Mouse (Mus musculus) heart, embryonic 12.5 days (tissue): ENCODE measurements at regions not wholly inside any gene's neighbourhood (a gene's known extent, or its start where the extent isn't known, plus 50 kb on each side); places are given as distances from the start of the nearest gene placed in this dataset.

Source experiments
- ATAC-seq: fragments of 200-750 bp; cut with Nextera tagmentation; 2 replicates; pipeline ENCODE4 v1.8.0; 2017; ENCODE audit warnings: moderate TSS enrichment, moderate library complexity; ENCODE audit not compliant: insufficient number of reproducible peaks, low FRiP score
- H3K27ac ChIP-seq: fragments of 300-500 bp; sonication (generic); 2 replicates; pipeline ENCODE4 v1.5.1; 2016; ENCODE audit warnings: mild to moderate bottlenecking, moderate library complexity; ENCODE audit not compliant: poor library complexity, severe bottlenecking
- H3K27me3 ChIP-seq: fragments of 300-500 bp; sonication (generic); replicated peaks from 2 replicates; pipeline ENCODE4 v1.6.1; 2016; ENCODE audit warnings: mild to moderate bottlenecking, moderate library complexity
- H3K36me3 ChIP-seq: fragments of 300-500 bp; sonication (generic); 2 replicates; pipeline ENCODE4 v1.6.1; 2016; ENCODE audit warnings: mild to moderate bottlenecking, moderate library complexity
- H3K4me1 ChIP-seq: fragments of 300-500 bp; sonication (generic); replicated peaks from 2 replicates; pipeline ENCODE4 v1.6.1; 2016; ENCODE audit warnings: mild to moderate bottlenecking
- H3K4me2 ChIP-seq: fragments of 300-500 bp; sonication (generic); 2 replicates; pipeline ENCODE4 v1.6.1; 2016; ENCODE audit warnings: mild to moderate bottlenecking, moderate library complexity
- H3K4me3 ChIP-seq: fragments of 300-500 bp; sonication (generic); 2 replicates; pipeline ENCODE4 v1.5.1; 2016; ENCODE audit warnings: mild to moderate bottlenecking
- H3K9ac ChIP-seq: fragments of 300-500 bp; sonication (generic); 2 replicates; pipeline ENCODE4 v1.6.1; 2016; ENCODE audit warnings: mild to moderate bottlenecking, moderate library complexity
- H3K9me3 ChIP-seq: fragments of 300-500 bp; sonication (generic); replicated peaks from 2 replicates; pipeline ENCODE4 v1.6.1; 2016; ENCODE audit warnings: mild to moderate bottlenecking, moderate library complexity
- WGBS: fragments of 180-500 bp; shearing (Covaris S2); methylation state at CpG from one replicate; pipeline ENCODE4 v1.1.7; 2016; 5-methylcytosine and 5-hydroxymethylcytosine counted together

DNA sequence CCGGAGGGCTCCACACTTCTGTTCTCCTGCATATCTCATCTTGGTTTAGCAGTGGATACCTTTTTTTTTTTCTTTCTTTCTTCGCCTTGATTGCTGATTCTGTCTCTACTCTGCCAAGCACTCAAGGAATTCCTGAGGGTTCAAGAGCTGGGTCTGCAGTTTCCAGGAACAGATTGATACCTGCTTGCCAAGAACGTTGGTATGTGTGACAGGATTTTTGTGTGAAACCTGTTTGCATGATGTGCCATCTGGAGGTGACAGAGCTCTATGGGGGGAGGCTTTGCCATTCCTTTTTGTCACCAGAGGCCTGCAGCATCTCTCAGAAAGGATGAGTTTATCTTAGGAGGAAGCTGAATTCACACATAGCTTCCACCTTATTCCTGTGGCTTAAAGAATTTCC, 255.6 kb upstream of the Tas2r119 start:
- H3K9me3 ChIP-seq: 0 out of 2 replicates have a peak, but pooled peaks cover 2% of the 10 kb centered on the region
- no peaks in the 10 kb centered on the region for H3K4me1 ChIP-seq
- WGBS: 43% methylated on average over 3 of the region's 3 CpGs
- H3K4me3 ChIP-seq: no peak overlapping the region
- H3K9ac ChIP-seq: no peak overlapping the region
- no peaks in the 10 kb centered on the region for H3K36me3 ChIP-seq
- no peak for ATAC-seq
- no peak overlapping the region for H3K27ac ChIP-seq
- H3K27me3 ChIP-seq: no peaks in the 10 kb centered on the region
- H3K4me2 ChIP-seq: no peak overlapping the region

GRCm38 (mm10) chr15:31960301-31960700, 216.8 kb upstream of the Tas2r119 start:
- Histone ChIP-seq H3K4me2 (no peak overlapping the region), H3K4me3 (no peak overlapping the region), H3K9ac (no peak overlapping the region), H3K27ac (no peak overlapping the region), H3K27me3 (no peaks in the 10 kb centered on the region), H3K36me3 (no peaks in the 10 kb centered on the region), H3K9me3 (no peaks in the 10 kb centered on the region), H3K4me1 (no peaks in the 10 kb centered on the region)
- ATAC-seq: no peak
- WGBS: 81% methylated on average over 4 of the region's 4 CpGs

DNA sequence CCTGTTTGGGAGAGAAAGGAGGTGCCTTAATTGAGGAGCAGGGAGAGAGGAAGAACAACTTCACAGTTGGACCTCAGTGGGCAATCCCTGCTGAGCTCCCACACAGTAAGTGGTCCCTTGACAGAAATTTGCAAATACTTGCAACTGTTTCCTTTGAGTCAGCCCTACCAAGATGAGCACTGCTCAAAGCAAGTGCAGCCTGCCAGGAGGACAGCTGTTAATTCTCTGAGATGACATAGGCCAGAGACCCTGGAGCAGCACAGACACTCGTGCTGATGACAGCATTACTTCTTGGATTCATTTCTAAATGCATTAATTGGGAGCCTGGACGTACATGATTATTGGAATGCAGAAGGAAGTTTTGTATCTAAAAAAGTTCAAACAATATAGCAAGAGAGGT, 215.1 kb upstream of the Tas2r119 start:
- no peaks in the 10 kb centered on the region for H3K9me3 ChIP-seq
- WGBS: 23% methylated on average over 2 of the region's 2 CpGs

DNA sequence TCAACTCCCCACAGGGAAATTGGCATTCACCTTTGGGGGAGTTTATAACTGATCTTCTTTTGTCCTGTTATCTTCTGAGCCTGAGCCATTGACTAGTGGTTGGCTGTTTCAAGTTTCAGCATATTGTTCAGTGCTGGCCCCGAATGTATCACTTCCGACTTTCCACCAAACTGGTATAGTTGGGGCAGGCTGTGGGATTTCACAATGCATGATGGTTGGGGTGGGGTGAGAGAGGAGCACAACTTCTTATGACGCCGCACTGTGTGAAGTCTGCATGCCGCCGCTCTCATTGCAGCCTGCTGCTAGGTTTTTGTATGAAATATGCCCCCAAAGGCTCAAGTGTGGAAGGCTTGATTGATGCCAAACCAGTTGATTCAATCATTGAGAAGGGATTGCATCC, 212.2 kb upstream of the Tas2r119 start:
- no peak overlapping the region for H3K4me2 ChIP-seq
- H3K9ac ChIP-seq: no peak overlapping the region
- no peaks in the 10 kb centered on the region for H3K4me1 ChIP-seq
- no peaks in the 10 kb centered on the region for H3K9me3 ChIP-seq
- H3K36me3 ChIP-seq: no peaks in the 10 kb centered on the region
- 86% methylated on average over 6 of the region's 6 CpGs for WGBS
- H3K27ac ChIP-seq: no peak overlapping the region
- no peak overlapping the region for H3K4me3 ChIP-seq
- no peaks in the 10 kb centered on the region for H3K27me3 ChIP-seq
- ATAC-seq: no peak

More for the DNA sequence above, 215.1 kb upstream of the Tas2r119 start:
- Histone ChIP-seq H3K9ac (no peak overlapping the region), H3K27ac (no peak overlapping the region), H3K4me1 (no peaks in the 10 kb centered on the region), H3K4me2 (no peak overlapping the region), H3K36me3 (no peaks in the 10 kb centered on the region), H3K4me3 (no peak overlapping the region), H3K27me3 (no peaks in the 10 kb centered on the region)
- no peak for ATAC-seq

GRCm38 (mm10) chr15:31965542-31965941, 211.5 kb upstream of the Tas2r119 start:
- Histone ChIP-seq H3K9me3 (no peaks in the 10 kb centered on the region), H3K9ac (no peak overlapping the region), H3K27ac (no peak overlapping the region), H3K4me1 (no peaks in the 10 kb centered on the region), H3K27me3 (no peaks in the 10 kb centered on the region), H3K4me3 (no peak overlapping the region), H3K4me2 (no peak overlapping the region), H3K36me3 (no peaks in the 10 kb centered on the region)
- ATAC-seq: no peak
- 83% methylated on average over 4 of the region's 4 CpGs for WGBS

- Histone ChIP-seq H3K9me3 (no peaks in the 10 kb centered on the region), H3K4me2 (no peak overlapping the region), H3K27ac (no peak overlapping the region), H3K36me3 (no peaks in the 10 kb centered on the region), H3K4me1 (peaks cover 3% of the 10 kb centered on the region; the same call in 1 of the 2 replicates), H3K27me3 (no peaks in the 10 kb centered on the region), H3K4me3 (no peak overlapping the region), H3K9ac (no peak overlapping the region)
- no peak for ATAC-seq
- WGBS: 74% methylated on average over 7 of the region's 7 CpGs
Observed at GRCm38 (mm10) chr15:31972891-31973290, 204.2 kb upstream of the Tas2r119 start.

- H3K27me3 ChIP-seq: no peaks in the 10 kb centered on the region
- no peaks in the 10 kb centered on the region for H3K36me3 ChIP-seq
- H3K9me3 ChIP-seq: no peaks in the 10 kb centered on the region
- no peak overlapping the region for H3K4me2 ChIP-seq
- H3K4me1 ChIP-seq: peaks cover 3% of the 10 kb centered on the region; the same call in 1 of the 2 replicates
- H3K27ac ChIP-seq: no peak overlapping the region
- H3K4me3 ChIP-seq: no peak overlapping the region
- ATAC-seq: no peak
- no peak overlapping the region for H3K9ac ChIP-seq
- WGBS: 77% methylated on average over 11 of the region's 11 CpGs
Observed at GRCm38 (mm10) chr15:31973889-31974288, 203.2 kb upstream of the Tas2r119 start.

DNA sequence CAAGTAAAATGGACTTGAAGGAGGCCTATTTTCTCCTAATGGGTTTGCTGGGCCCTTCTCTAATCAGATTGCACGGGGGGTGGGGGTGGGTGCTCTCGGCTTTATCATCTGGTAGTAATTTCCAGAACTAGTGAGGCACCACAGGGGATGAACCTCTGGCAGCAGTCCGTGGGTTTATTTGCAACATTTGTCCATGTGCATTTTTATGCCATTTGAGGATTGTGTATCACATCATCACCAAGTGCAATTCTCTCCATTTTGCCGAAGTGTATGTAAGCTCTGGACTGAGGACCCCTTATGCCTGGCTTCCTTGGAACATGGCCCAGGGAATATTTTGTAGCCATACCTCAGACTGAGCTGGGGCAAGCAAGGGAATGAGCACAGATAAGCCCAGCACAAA, 200.6 kb upstream of the Tas2r119 start:
- no peak for ATAC-seq
- H3K36me3 ChIP-seq: no peaks in the 10 kb centered on the region
- H3K9me3 ChIP-seq: no peaks in the 10 kb centered on the region
- no peak overlapping the region for H3K27ac ChIP-seq
- H3K4me2 ChIP-seq: no peak overlapping the region
- H3K9ac ChIP-seq: no peak overlapping the region
- peaks cover 3% of the 10 kb centered on the region; the same call in 1 of the 2 replicates for H3K4me1 ChIP-seq
- H3K4me3 ChIP-seq: no peak overlapping the region
- WGBS: 44% methylated on average over 4 of the region's 4 CpGs
- no peaks in the 10 kb centered on the region for H3K27me3 ChIP-seq

DNA sequence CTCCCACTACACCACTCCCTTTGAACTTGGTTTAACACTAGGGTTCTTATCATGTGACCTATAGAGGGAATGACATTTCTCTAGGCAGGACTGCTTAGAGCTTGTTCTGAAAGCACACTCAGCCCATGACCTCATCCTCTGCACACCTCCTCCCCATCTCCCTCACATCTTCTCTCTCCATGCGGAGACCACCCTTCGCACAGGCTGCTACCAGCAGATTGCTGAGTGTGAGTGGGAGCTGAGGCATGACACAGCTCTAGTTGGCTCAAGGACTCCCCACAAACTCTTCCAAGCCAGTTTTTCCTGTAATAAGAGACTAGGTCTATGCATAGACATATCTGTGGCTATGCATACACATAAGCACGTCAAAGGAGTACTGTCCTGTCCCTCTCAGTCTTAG, 199.5 kb upstream of the Tas2r119 start:
- H3K4me2 ChIP-seq: no peak overlapping the region
- no peak overlapping the region for H3K4me3 ChIP-seq
- no peak overlapping the region for H3K27ac ChIP-seq
- 68% methylated on average over 3 of the region's 3 CpGs for WGBS
- H3K9me3 ChIP-seq: no peaks in the 10 kb centered on the region
- no peaks in the 10 kb centered on the region for H3K27me3 ChIP-seq
- no peak for ATAC-seq
- H3K9ac ChIP-seq: no peak overlapping the region
- H3K36me3 ChIP-seq: no peaks in the 10 kb centered on the region
- H3K4me1 ChIP-seq: peaks cover 3% of the 10 kb centered on the region; the same call in 1 of the 2 replicates

DNA sequence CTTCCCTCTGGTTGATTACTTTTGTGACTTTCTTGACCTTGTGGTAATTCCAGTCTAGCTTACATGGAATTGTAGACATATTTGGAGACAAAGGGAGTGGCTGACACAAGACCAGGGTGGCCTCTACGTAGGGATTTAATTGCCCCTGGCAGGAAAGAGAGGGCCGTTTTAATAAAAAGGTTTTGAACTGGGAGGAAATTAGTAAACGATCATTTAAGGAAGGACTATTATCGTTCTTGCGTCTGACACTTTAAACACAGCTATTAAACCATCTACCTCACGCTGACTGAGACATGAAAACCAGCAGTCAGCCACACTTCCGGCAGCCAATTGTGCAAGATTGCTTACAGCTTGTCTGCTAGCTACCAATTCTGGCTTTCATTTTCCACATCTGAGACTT, 197.1 kb upstream of the Tas2r119 start:
- WGBS: 80% methylated on average over 7 of the region's 7 CpGs
- Histone ChIP-seq H3K36me3 (no peaks in the 10 kb centered on the region), H3K4me2 (no peak overlapping the region), H3K9ac (no peak overlapping the region), H3K27ac (no peak overlapping the region), H3K4me1 (peaks cover 3% of the 10 kb centered on the region; the same call in 1 of the 2 replicates), H3K4me3 (no peak overlapping the region), H3K9me3 (no peaks in the 10 kb centered on the region), H3K27me3 (no peaks in the 10 kb centered on the region)
- no peak for ATAC-seq

DNA sequence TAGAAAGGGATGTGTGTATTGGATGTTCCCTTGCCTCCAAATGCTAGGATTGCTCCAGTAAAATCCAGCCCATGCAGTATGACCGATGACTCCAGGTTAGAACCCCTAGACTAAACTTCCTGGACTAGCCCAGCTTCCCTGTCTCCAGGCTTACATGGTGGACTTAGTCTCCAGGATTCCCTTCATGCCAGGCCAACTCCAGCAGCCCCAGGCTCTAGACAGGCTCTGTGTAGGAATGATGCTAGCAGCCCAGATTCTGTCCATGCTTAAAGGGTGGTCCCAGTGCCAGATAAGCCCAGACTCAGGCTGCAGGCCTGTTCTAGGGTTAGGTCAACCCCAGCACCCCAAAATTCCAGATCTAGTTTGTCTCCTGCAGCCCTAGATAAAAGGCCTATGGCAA, 196.3 kb upstream of the Tas2r119 start:
- H3K9ac ChIP-seq: no peak overlapping the region
- H3K9me3 ChIP-seq: no peaks in the 10 kb centered on the region
- no peak overlapping the region for H3K27ac ChIP-seq
- ATAC-seq: no peak
- H3K4me2 ChIP-seq: no peak overlapping the region
- H3K4me1 ChIP-seq: peaks cover 3% of the 10 kb centered on the region; the same call in 1 of the 2 replicates
- no peaks in the 10 kb centered on the region for H3K27me3 ChIP-seq
- H3K36me3 ChIP-seq: no peaks in the 10 kb centered on the region
- no peak overlapping the region for H3K4me3 ChIP-seq
- WGBS: 77% methylated on average over 1 of the region's 1 CpGs

- H3K27ac ChIP-seq: no peak overlapping the region
- no peaks in the 10 kb centered on the region for H3K27me3 ChIP-seq
- WGBS: 54% methylated on average over 3 of the region's 3 CpGs
- H3K9ac ChIP-seq: no peak overlapping the region
- no peaks in the 10 kb centered on the region for H3K4me1 ChIP-seq
- H3K9me3 ChIP-seq: no peaks in the 10 kb centered on the region
- H3K4me2 ChIP-seq: no peak overlapping the region
- H3K36me3 ChIP-seq: no peaks in the 10 kb centered on the region
- no peak overlapping the region for H3K4me3 ChIP-seq
- ATAC-seq: no peak
Observed at GRCm38 (mm10) chr15:31987291-31987690, 189.8 kb upstream of the Tas2r119 start.
